Mouse (Mus musculus) kidney, adult 18-20 months (tissue): Measurements from ENCODE around the gene Hoxd10.

Experiments
- DNase-seq: peaks from one replicate; pipeline ENCODE4 v3.0.0; 2021

Hoxd10 gene

DNA sequence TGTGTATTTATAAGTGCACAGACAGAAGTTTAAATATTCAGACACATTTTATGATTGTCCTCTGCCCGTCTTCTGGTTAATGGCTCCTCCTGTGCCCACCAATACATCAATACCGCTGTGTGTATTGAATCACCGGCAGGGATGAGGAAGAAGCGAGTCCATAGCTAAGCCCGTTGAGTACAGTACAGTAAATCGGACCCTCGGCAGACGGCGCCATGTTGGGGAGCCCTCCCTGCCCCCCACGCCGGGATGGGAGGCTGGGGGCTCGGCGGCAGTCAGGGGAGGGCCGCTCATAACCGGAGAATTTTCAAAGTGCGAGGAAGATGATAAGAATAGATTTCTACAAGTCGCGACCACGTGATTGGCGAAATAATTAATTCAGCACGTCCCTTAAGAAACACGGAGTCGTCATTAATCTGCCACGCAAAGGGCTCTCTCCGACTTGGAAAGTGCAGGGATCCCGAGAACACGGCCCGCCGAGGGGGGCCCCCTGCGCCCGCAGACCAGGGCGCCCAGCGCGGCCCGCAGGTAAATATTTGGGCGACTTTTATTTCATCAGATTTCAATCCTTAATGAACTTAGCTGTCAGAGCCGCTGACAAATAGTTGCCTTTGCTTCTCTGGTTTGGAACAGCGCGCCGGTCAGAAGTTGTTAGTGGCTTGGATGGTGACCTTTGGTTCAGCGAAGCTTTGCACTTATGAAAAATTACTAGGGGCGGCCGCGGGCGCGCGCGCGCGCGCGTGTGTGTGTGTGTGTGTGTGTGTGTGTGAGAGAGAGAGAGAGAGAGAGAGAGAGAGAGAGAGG lies 41.0 kb downstream of the Hoxd10 start:
- no peak for DNase-seq

- no peak for DNase-seq
Measured at GRCm38 (mm10) chr2:74733317-74733661, 41.6 kb downstream of the Hoxd10 start.

GRCm38 (mm10) chr2:74733765-74734164 lies 42.0 kb downstream of the Hoxd10 start:
- no peak for DNase-seq

GRCm38 (mm10) chr2:74734451-74734850 lies 42.7 kb downstream of the Hoxd10 start:
- no peak for DNase-seq

GRCm38 (mm10) chr2:74734996-74735811 lies 43.5 kb downstream of the Hoxd10 start:
- DNase-seq: no peak

DNA sequence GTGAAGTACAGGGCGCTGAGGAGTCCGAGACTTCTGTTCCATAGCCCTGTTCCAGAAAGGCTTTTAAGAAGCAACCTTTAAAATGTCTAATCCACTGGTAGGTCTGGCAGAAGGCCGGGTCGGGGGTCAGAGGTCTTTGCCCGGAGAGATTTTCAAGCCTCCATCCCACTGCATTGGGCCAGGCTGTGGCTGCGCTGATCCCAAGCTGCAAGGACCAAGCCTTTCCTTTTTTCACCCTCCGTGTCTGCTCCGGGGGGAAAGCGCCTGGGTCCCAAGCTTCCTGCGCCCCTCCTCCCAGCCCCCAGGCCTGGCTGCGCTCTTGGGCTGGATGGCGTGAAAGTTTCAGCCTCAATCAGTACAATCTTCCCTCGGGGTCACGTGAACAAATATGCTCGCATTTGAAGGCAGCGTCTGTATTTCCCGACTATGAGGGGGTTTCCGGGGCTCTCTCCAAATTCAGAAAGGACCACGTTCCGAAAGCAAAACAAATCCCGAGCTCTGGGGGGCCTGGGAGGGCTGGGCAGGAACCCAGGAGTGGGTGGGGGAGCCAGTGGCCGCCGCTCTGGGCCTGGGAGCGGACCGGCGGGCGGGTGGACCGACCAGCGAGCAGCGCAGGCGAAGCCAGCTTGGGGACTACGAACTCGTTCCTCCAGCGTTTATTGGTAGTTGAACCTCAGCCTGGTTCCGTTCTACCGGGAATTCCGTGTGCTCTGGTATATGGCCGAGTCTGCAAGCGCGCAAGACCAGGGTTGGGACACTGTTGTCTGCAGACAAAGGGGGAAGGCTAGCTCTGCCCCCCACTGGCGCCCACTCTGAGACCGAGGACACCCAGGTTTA lies 44.3 kb downstream of the Hoxd10 start:
- no peak for DNase-seq

- no peak for DNase-seq
Measured at GRCm38 (mm10) chr2:74736688-74737577, 45.2 kb downstream of the Hoxd10 start.

GRCm38 (mm10) chr2:74737578-74738070 lies 45.9 kb downstream of the Hoxd10 start:
- DNase-seq: no peak

GRCm38 (mm10) chr2:74738623-74739475 lies 47.1 kb downstream of the Hoxd10 start:
- no peak for DNase-seq

GRCm38 (mm10) chr2:74739476-74739800 lies 47.7 kb downstream of the Hoxd10 start:
- DNase-seq: no peak

- DNase-seq: no peak
Measured at GRCm38 (mm10) chr2:74739869-74740268, 48.1 kb downstream of the Hoxd10 start.

GRCm38 (mm10) chr2:74740311-74741091 lies 48.8 kb downstream of the Hoxd10 start:
- no peak for DNase-seq

DNA sequence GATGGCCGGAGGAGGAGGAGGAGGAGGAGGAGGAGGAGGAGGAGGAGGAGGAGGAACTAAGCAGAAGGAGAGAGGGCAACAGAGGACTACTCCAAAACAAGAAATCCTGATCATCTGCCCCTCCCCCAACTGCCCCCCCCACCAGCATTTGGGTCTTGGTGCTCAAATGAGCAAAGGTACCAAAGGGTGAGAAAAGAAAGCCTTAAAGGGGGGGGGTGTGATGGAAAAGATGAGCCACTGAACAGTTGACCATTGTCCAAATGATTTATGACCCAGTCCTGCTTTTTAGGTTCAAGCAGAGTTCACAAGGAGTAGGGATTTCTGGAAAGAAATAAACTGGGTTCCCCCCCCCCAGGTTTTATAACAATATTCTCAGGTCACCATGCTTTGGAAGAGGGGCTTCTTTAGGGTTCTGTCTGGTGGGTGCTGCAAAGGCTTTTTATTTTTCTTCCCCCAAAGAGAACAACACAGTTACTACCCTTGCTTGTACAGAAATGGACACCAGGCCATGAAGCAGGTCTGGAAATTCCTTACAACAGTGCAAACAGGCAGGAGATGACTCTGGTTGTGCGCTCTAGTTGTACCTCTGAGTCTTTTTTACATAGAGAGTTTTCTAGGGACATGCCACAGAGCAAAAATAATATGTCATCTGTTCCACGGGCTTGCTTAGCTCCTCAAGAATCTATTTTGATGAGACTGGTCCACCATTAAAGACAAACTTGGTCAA lies 49.7 kb downstream of the Hoxd10 start:
- DNase-seq: no peak

DNA sequence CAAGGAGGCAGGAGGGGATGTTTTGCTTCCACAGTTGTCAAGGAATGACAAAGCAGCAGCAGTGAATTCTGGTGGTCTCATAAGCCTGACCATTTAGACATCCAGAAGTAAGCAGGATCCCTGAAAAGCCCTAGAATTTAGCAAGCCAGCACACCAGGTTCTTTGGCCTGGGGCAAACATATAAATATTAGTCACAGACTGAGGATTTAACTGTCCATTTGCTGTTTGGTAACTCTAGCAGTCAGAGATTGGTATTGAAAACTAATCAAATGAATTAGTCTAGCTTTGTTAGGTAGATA lies 50.2 kb downstream of the Hoxd10 start:
- no peak for DNase-seq
